Mouse (Mus musculus): ENCODE measurements around the gene Gsk3a. TPM values are rescaled to one million over a fixed set of nuclear protein-coding genes. Genes with fewer than 3 reads are reported as not detected.

Gene Gsk3a
- polyA plus RNA-seq, 1 experiment from 2014 or later: 16.3 TPM

DNA sequence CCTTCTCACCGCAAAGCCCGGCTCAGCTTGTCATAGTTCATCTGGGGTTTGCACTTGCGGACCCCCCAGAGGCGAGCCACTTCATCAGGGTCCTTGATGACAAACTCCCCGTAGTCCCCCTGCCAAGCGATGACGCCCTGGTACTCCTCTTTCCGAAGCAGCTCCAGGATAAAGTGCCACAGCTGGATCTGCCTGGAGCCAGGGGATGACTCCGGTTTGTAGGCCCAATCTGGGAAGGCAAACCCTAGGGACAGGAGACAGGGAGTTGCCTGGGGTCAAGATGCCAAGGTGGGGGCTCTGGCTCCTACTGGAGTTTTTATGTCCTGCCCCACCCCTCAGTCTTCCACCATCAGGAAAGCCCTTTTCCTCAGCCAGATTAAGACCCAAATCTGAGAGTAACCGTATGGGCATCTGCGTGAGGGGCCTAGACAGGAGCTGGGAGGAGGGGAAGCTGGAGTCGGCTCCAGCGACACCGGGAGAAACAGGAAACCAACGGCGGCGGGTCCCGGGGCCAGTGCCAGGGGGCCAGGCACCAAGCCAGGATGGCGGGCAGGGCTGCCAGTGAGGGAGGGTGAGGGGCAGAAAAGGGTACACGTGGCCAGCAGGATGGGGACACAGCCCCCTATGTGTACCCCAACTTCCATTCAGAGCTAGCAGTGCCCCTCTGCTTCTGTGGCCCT lies 8.6 kb upstream of the Gsk3a start:
- peak overlapping the region; percentile 23; the same call in 1 of the 2 replicates for H3K9ac ChIP-seq (replicated peaks)
- 52% methylated on average over 20 of the region's 20 CpGs for WGBS
- peak overlapping the region; percentile 12 for H3K4me3 ChIP-seq (replicated peaks)
- no peaks in the 10 kb centered on the region for H3K27me3 ChIP-seq (replicated peaks)
- peak overlapping the region; percentile 96 for H3K4me2 ChIP-seq
- no peak for ATAC-seq (ENCODE audit: low FRiP score)
- no peaks in the 10 kb centered on the region for H3K36me3 ChIP-seq
- peaks cover 65% of the 10 kb centered on the region for H3K4me1 ChIP-seq
- peak overlapping the region; percentile 90 for H3K27ac ChIP-seq (replicated peaks)
- H3K9me3 ChIP-seq (replicated peaks): no peaks in the 10 kb centered on the region

DNA sequence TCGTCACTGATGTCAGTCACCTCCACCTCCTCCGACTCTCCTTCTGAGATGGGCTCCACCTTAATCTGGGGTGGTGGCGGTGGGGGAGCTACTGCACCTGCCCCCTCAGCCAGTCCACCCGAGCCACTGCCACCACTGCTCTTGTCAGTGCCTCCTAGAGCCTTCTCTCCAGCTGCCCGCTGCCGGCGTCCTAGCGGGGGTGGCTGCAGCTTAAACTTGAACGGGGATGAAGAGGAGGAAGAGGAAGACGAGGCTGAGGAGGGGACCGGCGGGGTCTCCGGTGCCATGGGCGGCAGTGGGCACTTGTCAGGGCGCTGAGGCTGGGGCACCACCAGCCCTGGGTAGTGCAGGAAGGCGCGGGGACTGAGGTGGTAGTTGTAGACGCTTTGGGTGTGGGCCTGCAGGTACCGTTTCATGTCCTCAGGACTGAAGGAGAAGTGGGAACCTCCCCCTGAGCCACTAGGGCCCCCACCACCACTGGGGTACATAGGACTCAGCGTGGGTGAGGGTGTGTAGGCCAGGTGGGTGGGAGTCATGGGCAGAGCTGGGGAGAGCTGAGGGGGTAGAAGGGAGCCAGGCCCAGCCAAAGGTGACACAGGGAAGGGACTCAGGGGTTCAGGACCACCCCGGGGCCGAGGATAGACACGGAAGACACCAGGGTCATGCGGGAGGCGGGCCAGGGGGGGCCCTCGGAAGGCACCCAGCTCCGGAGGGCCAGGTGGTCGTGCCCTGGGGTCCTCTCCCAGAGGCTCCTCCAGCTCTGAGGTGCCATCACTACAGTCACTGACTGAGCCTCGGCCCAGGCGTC lies 7.1 kb upstream of the Gsk3a start:
- no peak overlapping the region for H3K4me3 ChIP-seq (replicated peaks)

GRCm38 (mm10) chr7:25243361-25243760 lies 5.7 kb upstream of the Gsk3a start:
- no peak overlapping the region for H3K27ac ChIP-seq (replicated peaks)
- H3K9me3 ChIP-seq (replicated peaks): no peaks in the 10 kb centered on the region
- no peak overlapping the region for H3K9ac ChIP-seq (replicated peaks)
- peaks cover 57% of the 10 kb centered on the region for H3K4me1 ChIP-seq
- H3K36me3 ChIP-seq: no peaks in the 10 kb centered on the region
- no peak overlapping the region for H3K4me2 ChIP-seq
- no peak for ATAC-seq (ENCODE audit: low FRiP score)
- H3K4me3 ChIP-seq (replicated peaks): no peak overlapping the region
- H3K27me3 ChIP-seq (replicated peaks): no peaks in the 10 kb centered on the region
- WGBS: 96% methylated on average over 4 of the region's 4 CpGs

More for the DNA sequence above, 7.1 kb upstream of the Gsk3a start:
- no peaks in the 10 kb centered on the region for H3K27me3 ChIP-seq (replicated peaks)
- no peak overlapping the region for H3K4me2 ChIP-seq
- H3K4me1 ChIP-seq: peaks cover 59% of the 10 kb centered on the region
- ATAC-seq (ENCODE audit: low FRiP score): no peak
- no peaks in the 10 kb centered on the region for H3K36me3 ChIP-seq
- H3K9me3 ChIP-seq (replicated peaks): no peaks in the 10 kb centered on the region
- no peak overlapping the region for H3K9ac ChIP-seq (replicated peaks)
- no peak overlapping the region for H3K27ac ChIP-seq (replicated peaks)
- WGBS: 94% methylated on average over 30 of the region's 30 CpGs

DNA sequence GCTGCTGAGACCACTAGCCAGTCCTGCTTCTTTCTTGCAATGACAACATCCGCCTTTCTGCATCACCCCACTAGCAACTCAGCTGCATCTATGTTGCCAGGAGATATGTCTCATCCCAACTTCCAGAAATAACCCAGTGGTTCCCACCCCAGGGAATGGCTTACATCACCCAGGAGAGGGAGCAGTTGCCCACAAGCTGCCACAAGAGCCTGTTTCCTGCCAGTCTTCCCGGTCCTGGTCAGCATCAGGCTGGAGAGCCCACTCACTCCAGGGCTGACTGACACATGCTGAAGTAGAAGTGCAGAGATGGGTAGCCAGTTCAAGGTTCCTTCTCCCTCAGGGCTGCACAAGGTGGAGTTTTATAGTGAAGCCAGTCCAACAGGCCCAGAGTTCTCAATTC lies 3.4 kb upstream of the Gsk3a start:
- no peak overlapping the region for H3K27ac ChIP-seq (replicated peaks)
- no peaks in the 10 kb centered on the region for H3K27me3 ChIP-seq (replicated peaks)
- H3K9ac ChIP-seq (replicated peaks): no peak overlapping the region
- 23% methylated on average over 2 of the region's 2 CpGs for WGBS
- no peaks in the 10 kb centered on the region for H3K36me3 ChIP-seq
- ATAC-seq (ENCODE audit: low FRiP score): no peak
- H3K4me2 ChIP-seq: no peak overlapping the region
- peaks cover 44% of the 10 kb centered on the region for H3K4me1 ChIP-seq
- H3K9me3 ChIP-seq (replicated peaks): no peaks in the 10 kb centered on the region
- H3K4me3 ChIP-seq (replicated peaks): no peak overlapping the region

DNA sequence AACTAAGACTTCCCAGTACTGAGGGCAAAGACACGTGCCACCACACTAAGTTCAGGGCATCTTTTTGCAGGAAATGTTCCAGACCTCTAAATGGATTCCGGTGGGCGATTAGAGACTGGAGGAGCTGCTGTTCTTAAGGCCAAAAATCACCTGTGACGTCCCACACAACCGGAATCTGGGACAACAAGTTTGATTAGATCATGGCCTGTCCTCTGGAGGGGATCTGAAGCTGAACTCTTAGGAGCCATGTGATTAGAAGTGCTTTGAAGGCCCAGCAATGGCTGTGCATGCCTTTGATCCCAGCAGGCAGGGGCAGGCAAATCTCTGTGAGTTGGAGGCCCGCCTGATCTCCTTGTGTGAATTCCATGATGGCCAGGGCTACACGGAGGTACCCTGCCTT lies 3.0 kb upstream of the Gsk3a start:
- no peaks in the 10 kb centered on the region for H3K27me3 ChIP-seq (replicated peaks)
- WGBS: 61% methylated on average over 7 of the region's 7 CpGs

GRCm38 (mm10) chr7:25238829-25239623 lies 1.4 kb upstream of the Gsk3a start:
- Histone ChIP-seq H3K4me1 (peaks cover 49% of the 10 kb centered on the region), H3K9ac (replicated peaks) (peak overlapping the region; percentile 34; the same call in 1 of the 2 replicates), H3K9me3 (replicated peaks) (no peaks in the 10 kb centered on the region), H3K4me2 (peak overlapping the region; percentile 80), H3K36me3 (peaks cover 8% of the 10 kb centered on the region), H3K27me3 (replicated peaks) (no peaks in the 10 kb centered on the region), H3K4me3 (replicated peaks) (peak overlapping the region; percentile 86), H3K27ac (replicated peaks) (peak overlapping the region; percentile 88)
- 4% methylated on average over 30 of the region's 30 CpGs for WGBS
- ATAC-seq (ENCODE audit: low FRiP score): peak; percentile 62

More for the DNA sequence above, 3.0 kb upstream of the Gsk3a start:
- no peak for ATAC-seq (ENCODE audit: low FRiP score)
- Histone ChIP-seq H3K9me3 (replicated peaks) (no peaks in the 10 kb centered on the region), H3K4me1 (peaks cover 44% of the 10 kb centered on the region), H3K36me3 (no peaks in the 10 kb centered on the region), H3K4me2 (no peak overlapping the region), H3K27ac (replicated peaks) (no peak overlapping the region), H3K4me3 (replicated peaks) (no peak overlapping the region), H3K9ac (replicated peaks) (no peak overlapping the region)

DNA sequence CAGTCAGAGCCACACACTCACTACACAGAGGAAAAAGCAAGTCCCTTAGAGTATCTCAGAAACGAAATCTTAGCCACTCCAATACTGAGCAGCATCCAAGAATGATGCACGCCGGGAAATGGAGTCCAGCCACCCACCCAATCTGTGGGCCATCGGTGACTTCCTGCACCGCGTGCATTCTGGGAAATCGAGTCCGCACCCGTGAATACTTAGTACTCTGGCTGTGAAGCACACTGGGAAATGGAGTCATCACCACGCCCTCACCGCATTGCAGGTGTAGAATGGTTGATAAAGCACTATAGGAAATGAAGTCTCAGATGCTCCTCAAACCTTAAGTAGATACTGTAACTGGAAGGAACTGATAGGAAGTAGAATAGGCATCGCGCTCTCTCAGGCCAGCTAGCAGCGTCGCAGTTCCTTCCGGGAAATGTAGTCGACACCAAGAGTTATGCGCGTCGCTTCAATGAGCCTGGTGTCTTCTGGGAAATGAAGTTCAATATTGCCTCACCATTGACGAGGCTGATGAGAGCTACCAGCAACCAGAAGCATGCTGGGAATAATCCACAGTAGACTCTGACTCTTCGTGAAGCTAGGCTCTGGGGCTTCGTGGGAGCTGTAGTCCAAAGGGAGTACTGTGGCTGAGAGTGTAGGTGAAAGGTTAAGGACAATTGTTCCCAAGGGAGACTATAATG lies 510 bp upstream of the Gsk3a start:
- peak overlapping the region; percentile 28; the same call in 1 of the 2 replicates for H3K9ac ChIP-seq (replicated peaks)
- H3K9me3 ChIP-seq (replicated peaks): no peaks in the 10 kb centered on the region
- ATAC-seq (ENCODE audit: low FRiP score): peak; percentile 92
- H3K36me3 ChIP-seq: peaks cover 17% of the 10 kb centered on the region
- peak overlapping the region; percentile 86 for H3K4me3 ChIP-seq (replicated peaks)
- WGBS: under 1% methylated on average over 23 of the region's 23 CpGs
- peaks cover 51% of the 10 kb centered on the region for H3K4me1 ChIP-seq
- no peaks in the 10 kb centered on the region for H3K27me3 ChIP-seq (replicated peaks)
- H3K27ac ChIP-seq (replicated peaks): peak overlapping the region; percentile 88
- peak overlapping the region; percentile 80 for H3K4me2 ChIP-seq

GRCm38 (mm10) chr7:25235526-25235925 lies 2.1 kb downstream of the Gsk3a start:
- ATAC-seq (ENCODE audit: low FRiP score): no peak
- Histone ChIP-seq H3K27ac (replicated peaks) (no peak overlapping the region), H3K27me3 (replicated peaks) (no peaks in the 10 kb centered on the region), H3K36me3 (peaks cover 43% of the 10 kb centered on the region), H3K9me3 (replicated peaks) (no peaks in the 10 kb centered on the region), H3K4me3 (replicated peaks) (no peak overlapping the region), H3K4me2 (0 out of 2 replicates have a peak overlapping the region, but pooled peaks have one; percentile 80), H3K4me1 (peaks cover 42% of the 10 kb centered on the region), H3K9ac (replicated peaks) (no peak overlapping the region)
- WGBS: 90% methylated on average over 5 of the region's 5 CpGs

DNA sequence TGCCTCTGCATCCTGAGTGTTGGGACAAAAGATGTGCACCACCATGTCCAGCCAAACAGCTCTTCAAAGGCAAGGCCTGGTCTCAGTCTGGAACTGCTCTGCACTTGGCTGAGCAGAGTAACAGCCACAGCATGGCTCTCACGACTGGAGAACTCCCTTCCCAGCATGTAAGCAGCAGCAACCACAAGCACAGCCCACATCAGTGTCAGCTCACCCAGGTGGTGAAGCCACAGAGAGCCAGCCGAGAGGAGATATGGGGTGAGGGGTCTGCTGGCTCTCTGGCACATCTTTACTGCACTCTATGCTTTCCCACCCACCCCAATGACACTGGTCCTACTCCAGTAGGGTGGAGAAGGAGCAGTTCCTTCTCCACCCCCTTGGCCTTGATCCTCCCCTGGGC lies 4.6 kb downstream of the Gsk3a start:
- Histone ChIP-seq H3K27me3 (replicated peaks) (no peaks in the 10 kb centered on the region), H3K4me2 (no peak overlapping the region), H3K27ac (replicated peaks) (no peak overlapping the region), H3K9ac (replicated peaks) (no peak overlapping the region), H3K4me3 (replicated peaks) (no peak overlapping the region), H3K9me3 (replicated peaks) (no peaks in the 10 kb centered on the region), H3K36me3 (peaks cover 68% of the 10 kb centered on the region), H3K4me1 (peaks cover 32% of the 10 kb centered on the region)
- ATAC-seq (ENCODE audit: low FRiP score): no peak
- 80% methylated on average over 2 of the region's 2 CpGs for WGBS

DNA sequence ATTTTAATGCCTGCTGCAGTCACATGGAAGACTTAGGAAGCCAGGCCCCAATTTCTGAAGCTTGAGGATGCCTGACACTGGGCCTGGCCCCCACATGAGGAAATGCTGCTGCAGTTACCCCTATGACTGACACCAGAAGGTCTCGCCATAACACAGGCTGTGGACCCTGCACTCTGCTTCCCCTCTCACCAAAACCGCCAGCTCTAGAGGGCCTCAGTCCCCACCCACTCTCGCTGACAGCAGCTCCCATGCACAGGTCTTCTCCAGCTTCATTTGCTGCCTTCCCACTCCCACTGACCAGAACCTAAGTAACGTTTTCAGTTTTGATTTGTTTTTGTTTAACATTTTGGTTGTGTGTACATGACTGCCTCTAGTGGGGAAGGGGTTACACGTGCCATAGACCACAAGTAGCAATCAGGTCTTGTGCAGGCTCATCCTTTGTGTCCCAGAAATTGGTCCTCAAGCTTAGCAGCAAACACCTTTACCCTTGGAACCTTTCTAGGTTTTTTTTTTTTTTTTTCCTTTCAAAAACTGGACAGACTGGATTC lies 5.5 kb downstream of the Gsk3a start:
- H3K9ac ChIP-seq (replicated peaks): no peak overlapping the region
- no peaks in the 10 kb centered on the region for H3K9me3 ChIP-seq (replicated peaks)
- H3K4me1 ChIP-seq: peaks cover 35% of the 10 kb centered on the region
- H3K27ac ChIP-seq (replicated peaks): no peak overlapping the region
- peaks cover 77% of the 10 kb centered on the region for H3K36me3 ChIP-seq
- 61% methylated on average over 5 of the region's 5 CpGs for WGBS
- no peak overlapping the region for H3K4me2 ChIP-seq
- no peaks in the 10 kb centered on the region for H3K27me3 ChIP-seq (replicated peaks)
- no peak overlapping the region for H3K4me3 ChIP-seq (replicated peaks)
- no peak for ATAC-seq (ENCODE audit: low FRiP score)

All from neural tube, embryonic 15.5 days (tissue).